Mouse (Mus musculus) 3134 (cell line): ENCODE results near the gene Prkch.

ENCODE experiments used
- DNase-seq: peaks from one replicate; pipeline ENCODE4 v3.0.0-alpha.2; 2011; ENCODE audit warnings: low spot score; ENCODE audit not compliant: insufficient read length; ENCODE audit errors: extremely low read depth

Gene Prkch

GRCm38 (mm10) chr12:73708498-73708897 lies 123.9 kb downstream of the Prkch start:
- no peak for DNase-seq

DNA sequence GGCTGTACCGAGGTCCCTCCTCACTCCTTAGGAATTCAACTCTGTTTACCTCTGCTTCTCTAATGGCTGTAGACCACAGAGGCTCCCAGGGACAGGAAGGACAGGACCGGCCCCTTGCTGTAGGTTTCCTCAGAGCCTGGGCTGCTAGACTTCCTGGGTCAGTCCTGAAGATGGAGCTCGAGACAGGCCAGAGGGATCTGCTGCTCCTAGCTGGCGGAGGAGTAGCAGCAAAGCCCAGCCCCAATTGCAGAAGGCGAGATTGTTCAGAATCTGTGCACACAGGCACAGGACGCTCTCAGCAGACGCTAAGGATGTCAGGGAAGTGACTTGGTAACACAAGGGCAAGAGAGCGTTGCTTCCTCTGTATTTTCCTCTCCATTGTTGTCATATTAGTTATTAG lies 124.3 kb downstream of the Prkch start:
- DNase-seq: peak; percentile 54

DNA sequence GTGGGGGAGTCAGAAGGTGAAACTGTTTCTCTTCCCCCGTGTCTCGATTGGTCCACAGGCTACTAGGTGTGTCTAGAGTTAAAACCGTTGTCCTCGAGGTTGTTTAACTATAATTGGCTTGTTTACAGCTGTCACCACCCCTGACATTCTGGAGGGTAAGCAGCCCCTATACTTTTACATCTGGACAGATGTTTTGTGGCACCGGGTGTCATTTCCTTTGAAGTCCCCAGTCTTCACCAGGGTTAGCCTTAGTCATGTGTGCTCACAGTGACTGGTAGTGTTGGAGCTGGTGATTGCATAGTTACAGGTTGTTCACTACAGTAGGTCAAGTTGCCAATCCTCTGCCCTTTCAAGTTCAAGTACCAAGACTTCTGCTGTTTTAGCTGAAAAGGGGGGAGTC lies 126.2 kb downstream of the Prkch start:
- no peak for DNase-seq

DNA sequence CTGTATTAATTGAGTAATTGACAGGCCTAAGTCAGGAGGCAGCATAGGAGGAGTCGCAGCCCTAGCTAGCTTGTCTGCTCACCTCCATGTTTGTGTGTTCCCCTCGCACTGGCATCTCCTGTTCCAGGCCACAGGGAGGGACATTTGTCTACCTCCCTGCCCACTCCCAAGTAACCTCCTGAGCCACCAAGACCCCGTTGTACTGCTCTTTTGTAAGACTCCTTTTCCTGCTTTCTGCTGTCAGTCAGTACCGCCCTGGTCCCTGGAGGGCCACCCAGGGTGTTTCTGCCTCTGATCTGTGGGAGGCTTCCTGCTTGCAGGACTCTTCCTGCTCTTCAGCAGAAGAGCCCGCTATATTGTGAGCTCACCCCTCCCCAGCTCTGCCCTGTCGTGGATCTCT lies 127.5 kb downstream of the Prkch start:
- no peak for DNase-seq

DNA sequence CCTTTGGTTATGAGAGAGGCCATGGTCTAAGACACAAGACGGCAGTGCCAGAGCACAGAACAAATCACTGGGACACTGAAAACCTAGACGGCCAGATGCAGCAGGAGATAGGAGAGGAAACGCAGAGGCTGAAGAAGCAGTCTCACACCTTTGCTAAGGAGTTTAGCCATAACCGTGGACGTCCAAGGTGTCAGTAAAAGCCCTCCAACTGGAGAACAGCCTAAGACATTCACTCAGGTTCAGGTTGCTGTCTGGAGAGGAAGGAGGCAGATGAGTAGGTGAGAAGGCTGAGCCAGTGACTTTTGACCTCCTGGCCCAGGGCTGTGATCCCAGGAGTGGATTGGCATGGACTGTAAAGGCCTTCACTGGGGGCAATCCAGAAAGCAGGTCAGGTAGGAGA lies 130.0 kb downstream of the Prkch start:
- DNase-seq: no peak

DNA sequence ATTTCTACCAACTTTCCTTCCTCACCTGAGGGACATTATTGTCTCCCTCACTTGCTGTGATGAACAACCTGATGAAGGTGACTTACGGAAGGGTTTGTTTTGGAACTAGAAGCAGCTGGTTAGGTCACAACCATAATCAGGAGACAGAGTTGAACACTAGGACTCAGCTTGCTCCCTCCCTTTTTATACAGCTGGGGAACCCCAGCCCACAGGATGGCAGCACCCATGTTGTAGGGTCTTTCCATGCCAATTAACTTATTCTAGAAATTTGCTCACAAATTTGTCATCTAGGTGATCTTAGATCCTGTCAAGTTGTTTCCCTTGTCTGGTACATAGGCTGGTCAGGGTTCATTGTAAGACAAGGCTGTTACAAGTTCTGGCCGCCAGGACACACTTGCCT lies 130.7 kb downstream of the Prkch start:
- no peak for DNase-seq

GRCm38 (mm10) chr12:73715954-73716731 lies 131.5 kb downstream of the Prkch start:
- DNase-seq: no peak

GRCm38 (mm10) chr12:73718036-73718435 lies 133.4 kb downstream of the Prkch start:
- no peak for DNase-seq

DNA sequence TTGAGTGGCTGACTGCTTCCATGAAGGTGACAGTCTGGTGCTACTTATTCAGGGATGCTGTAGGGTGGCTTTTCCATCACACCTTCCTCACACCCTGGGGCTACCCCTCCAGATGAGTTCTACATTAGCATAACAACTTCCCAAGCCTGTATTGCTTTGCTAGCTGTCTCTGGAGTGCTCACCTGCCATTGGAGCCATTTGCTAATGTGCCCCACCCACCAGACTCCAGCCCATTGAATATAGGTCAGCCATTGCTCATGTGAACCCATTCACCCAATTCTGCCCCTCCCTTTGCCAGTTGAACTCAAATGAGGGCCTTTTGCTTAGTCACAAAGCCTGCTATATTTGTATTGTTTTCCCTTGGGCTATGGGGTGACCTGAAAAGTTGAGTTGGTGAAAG lies 135.2 kb downstream of the Prkch start:
- no peak for DNase-seq

DNA sequence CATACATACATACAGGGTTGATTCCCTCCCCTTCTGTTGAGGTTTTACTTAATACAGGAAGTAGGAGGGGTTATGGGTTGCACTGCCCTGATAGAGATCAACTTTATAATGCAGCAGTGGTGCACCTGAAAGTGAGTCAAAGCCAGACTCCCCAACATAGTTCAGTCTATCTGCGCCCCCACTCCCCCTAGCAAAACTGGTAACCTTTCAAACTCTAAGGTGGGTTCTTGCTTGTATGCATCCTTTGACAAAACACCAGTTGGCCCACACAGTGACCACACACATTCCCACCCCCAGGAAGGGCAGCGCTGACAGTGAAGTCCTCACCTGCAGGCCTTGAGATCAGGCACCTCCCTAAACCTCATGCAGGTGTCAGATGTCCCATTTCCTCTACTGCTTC lies 135.9 kb downstream of the Prkch start:
- no peak for DNase-seq

DNA sequence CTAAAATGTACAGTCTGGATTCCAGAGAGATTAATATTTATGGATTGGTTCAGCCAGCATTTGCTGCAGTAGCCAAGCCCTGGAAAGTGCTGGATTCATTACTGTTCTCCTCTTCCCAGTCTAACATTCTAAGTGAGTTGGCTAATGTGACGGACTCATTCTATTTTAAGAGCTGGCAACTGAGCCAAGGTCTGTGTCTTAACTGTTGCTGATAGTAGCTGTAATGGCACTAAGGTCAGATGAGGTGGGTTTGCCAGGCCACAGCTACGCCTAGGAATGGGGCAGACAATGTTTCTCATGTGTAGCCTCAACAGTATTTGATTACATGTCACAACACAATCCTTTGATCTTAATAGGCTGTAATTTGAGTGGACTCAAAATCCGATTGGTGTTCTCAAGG lies 137.5 kb downstream of the Prkch start:
- DNase-seq: no peak

DNA sequence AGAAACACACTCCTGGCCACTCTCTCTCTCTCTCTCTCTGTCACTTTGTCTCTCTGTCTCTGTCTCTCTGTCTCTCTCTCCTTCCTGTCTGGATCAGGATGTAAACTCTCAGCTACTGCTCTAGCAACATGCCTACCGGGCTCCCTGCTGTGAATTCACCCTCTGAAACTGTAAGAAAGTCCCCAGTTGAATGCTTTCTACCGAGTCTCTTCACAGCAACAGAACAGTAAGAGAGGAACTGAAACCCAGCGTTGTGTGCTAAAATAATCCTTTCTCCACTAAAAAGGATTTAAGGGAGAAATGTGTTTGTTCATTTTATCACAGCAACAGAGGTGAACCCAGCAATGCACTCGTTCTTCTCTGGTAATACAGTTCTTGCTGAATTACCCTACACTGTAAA lies 138.5 kb downstream of the Prkch start:
- no peak for DNase-seq

DNA sequence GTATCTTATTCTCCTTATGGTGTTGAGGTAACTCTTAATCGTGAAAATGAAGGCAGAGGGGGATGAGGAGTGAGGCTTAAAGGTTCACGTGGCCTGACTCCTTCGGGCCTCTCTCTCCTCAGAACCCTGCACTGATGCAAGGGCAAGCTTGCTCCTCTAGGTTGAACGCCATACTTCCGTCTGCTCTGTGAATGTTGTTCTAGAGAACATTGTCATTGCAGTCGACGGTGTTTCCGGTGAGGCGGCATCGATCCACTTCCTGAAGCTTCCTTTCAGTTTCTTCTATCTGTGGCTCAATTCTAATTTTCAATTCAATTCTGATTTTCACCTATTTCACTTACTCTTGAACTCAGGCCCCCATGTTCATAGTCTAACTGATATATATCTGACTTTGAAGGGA lies 139.3 kb downstream of the Prkch start:
- DNase-seq: no peak

- DNase-seq: peak; percentile 60
Observed at GRCm38 (mm10) chr12:73725825-73726604, 141.4 kb downstream of the Prkch start.

- no peak for DNase-seq
Observed at GRCm38 (mm10) chr12:73727046-73727445, 142.4 kb downstream of the Prkch start.

DNA sequence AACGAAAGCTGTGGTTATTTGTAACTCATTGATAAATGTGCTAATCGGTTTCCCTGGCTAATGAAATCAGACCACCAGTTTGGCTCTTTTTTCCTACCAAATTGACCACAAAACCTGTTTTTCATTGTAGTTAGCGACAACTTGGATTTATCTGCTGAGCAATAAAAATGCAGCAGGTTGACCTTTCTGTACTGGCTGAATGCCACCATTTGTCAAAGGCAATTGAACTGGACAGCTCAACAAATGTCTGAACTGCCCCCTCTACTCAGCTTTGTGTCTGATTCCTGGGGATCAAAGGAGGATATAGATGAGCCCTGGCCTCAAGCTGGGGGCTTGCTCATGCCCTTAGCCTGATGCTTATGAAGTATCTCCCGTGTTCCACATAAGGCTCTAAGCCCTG lies 146.0 kb downstream of the Prkch start:
- DNase-seq: no peak

DNA sequence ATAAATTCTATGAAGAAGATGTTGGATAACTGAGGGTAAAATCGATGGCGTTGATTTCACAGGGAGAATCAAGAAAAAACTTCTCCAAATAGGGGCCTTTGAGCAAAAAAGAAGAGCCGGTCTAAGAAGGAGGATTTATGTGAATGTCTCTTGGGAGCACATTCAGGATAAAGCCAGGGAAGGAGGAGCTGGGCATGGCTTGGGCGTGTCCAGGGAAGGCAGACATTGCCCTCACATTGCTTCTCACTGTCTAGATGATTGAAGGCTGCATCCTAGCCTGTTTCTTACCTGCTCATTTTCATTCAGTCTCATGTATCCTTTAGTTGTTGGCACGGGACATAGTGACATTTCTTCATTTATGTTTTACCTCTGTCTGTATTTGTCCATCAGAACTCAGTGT lies 146.5 kb downstream of the Prkch start:
- DNase-seq: no peak

DNA sequence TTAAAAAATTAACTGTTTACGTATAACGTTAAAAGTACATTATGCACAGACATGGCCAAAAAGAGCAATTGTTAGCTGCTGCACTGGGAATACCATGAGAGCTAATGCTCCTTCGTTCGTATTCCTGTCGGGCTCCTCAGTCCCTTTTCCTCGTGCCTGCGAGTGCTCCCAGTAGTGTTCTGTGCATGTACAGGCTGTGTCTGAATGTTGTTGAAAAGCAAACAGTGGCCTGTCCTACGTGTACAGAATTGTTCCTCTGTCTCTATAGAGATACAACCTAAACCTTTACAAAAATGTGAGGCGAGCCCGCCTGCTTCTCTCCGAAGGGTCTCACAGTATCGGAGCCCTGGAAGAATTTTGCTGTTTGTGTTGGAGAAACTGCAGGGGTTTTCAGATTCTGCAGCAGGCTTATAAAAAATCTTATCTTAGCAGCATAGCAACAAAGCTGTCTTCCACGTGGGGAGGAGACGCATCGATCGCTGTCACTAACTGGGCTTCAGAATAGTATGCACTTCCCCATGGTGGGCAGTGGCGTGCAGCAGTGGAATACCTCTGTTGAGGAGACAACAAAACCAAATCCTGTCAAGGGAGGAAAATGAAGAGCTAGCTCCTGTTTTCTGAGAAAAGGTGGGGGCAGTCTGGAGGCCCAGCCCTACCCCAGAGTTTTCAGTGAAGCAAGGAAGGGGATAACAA lies 147.4 kb downstream of the Prkch start:
- no peak for DNase-seq

GRCm38 (mm10) chr12:73732862-73733261 lies 148.3 kb downstream of the Prkch start:
- no peak for DNase-seq

- no peak for DNase-seq
Observed at GRCm38 (mm10) chr12:73736931-73737330, 152.3 kb downstream of the Prkch start.

- DNase-seq: no peak
Observed at GRCm38 (mm10) chr12:73739611-73740219, 155.1 kb downstream of the Prkch start.
